Mouse (Mus musculus) cortical plate, adult 2 months (tissue): ENCODE measurements around the gene Cyb5d1.

Source experiments
- CTCF ChIP-seq: fragments of 200-500 bp; IDR thresholded peaks from 2 replicates; pipeline ENCODE4 v1.5.1; 2011; ENCODE audit warnings: mild to moderate bottlenecking, control low read depth, low read length; ENCODE audit not compliant: insufficient read depth; ENCODE audit errors: extremely low read depth
- POLR2A ChIP-seq: fragments of 200-500 bp; IDR thresholded peaks from 2 replicates; pipeline ENCODE4 v1.6.1; 2011; ENCODE audit warnings: mild to moderate bottlenecking, low read length, control low read depth; ENCODE audit not compliant: insufficient read depth; ENCODE audit errors: extremely low read depth

- TF ChIP-seq POLR2A (no peak), CTCF (no peak)
These were observed 3.2 kb upstream of the Cyb5d1 start for GRCm38 (mm10) chr11:69398486-69399200.
